In genomic region chr17:46627409-46627808, GRCm38 (mm10) we compare ENCODE assay signal across 8 mouse cellular contexts. TPM values are rescaled to one million over a fixed set of nuclear protein-coding genes. Genes with fewer than 3 reads are reported as not detected.
DNase-seq lines count a peak whose midpoint lies in the region; ATAC-seq and TF ChIP-seq lines count a peak whose summit lies in the region.

No protein-coding gene starts in this region.

- TF ChIP-seq CTCF in hindbrain, postnatal 0 days (IDR thresholded peaks at IDR 0.05; ENCODE audit: low read depth): no peak

- H3K27me3 ChIP-seq in heart, embryonic 10.5 days (ENCODE audit: insufficient read depth, poor library complexity, severe bottlenecking): no peaks in the 10 kb centered on the region
- no peaks in the 10 kb centered on the region for H3K27me3 ChIP-seq in embryonic facial prominence, embryonic 12.5 days
- H3K27me3 ChIP-seq in hindbrain, postnatal 0 days (ENCODE audit: insufficient read depth, low read length): no peaks in the 10 kb centered on the region
- no peaks in the 10 kb centered on the region for H3K27me3 ChIP-seq in midbrain, embryonic 13.5 days

- DNase-seq in heart, embryonic 10.5 days (ENCODE audit: low spot score): no peak
- DNase-seq in heart, postnatal 14 days: no peak
- no peak for DNase-seq in hindbrain, postnatal 0 days (ENCODE audit: low spot score)
- no peak for DNase-seq in layer of hippocampus, postnatal 25 days (ENCODE audit: extremely low spot score in 1 of 2, low spot score in 1 of 2)
- DNase-seq in ovary, postnatal 36 days (ENCODE audit: low spot score): no peak

- peak overlapping the region; percentile 97 for H3K4me3 ChIP-seq in heart, embryonic 10.5 days
- peak overlapping the region; percentile 98 for H3K4me3 ChIP-seq in embryonic facial prominence, embryonic 12.5 days
- peak overlapping the region; percentile 96; the same call in 1 of the 2 replicates for H3K4me3 ChIP-seq in hindbrain, postnatal 0 days (ENCODE audit: low read length)
- peak overlapping the region; percentile 98 for H3K4me3 ChIP-seq in midbrain, embryonic 13.5 days (replicated peaks)

- H3K36me3 ChIP-seq in heart, embryonic 10.5 days: peaks cover 9% of the 10 kb centered on the region; the same call in 1 of the 2 replicates
- peaks cover 16% of the 10 kb centered on the region; the same call in 1 of the 2 replicates for H3K36me3 ChIP-seq in embryonic facial prominence, embryonic 12.5 days
- H3K36me3 ChIP-seq in hindbrain, postnatal 0 days (ENCODE audit: insufficient read depth, low read length): peaks cover 3% of the 10 kb centered on the region; the same call in 1 of the 2 replicates
- peaks cover 21% of the 10 kb centered on the region for H3K36me3 ChIP-seq in midbrain, embryonic 13.5 days

- H3K9ac ChIP-seq in embryonic facial prominence, embryonic 12.5 days: peak overlapping the region; percentile 99
- no peak overlapping the region; the same call in 1 of the 2 replicates for H3K9ac ChIP-seq in hindbrain, postnatal 0 days (replicated peaks; ENCODE audit: low read length)
- H3K9ac ChIP-seq in midbrain, embryonic 13.5 days (replicated peaks): peak overlapping the region; percentile 98

- no peak for ATAC-seq in embryonic facial prominence, embryonic 12.5 days (ENCODE audit: insufficient number of reproducible peaks, insufficient read depth, low FRiP score, low TSS enrichment)
- ATAC-seq in hindbrain, postnatal 0 days: no peak
- ATAC-seq in midbrain, embryonic 13.5 days: no peak
- ATAC-seq in activated CD4-positive, CD25-positive, alpha-beta regulatory T cell, adult 4 months: no peak

- intact Hi-C loops in heart, postnatal 14 days (cut with DNase I): no loop called here

- peak overlapping the region; percentile 62 for H3K4me2 ChIP-seq in embryonic facial prominence, embryonic 12.5 days (replicated peaks)
- peak overlapping the region; percentile 79 for H3K4me2 ChIP-seq in hindbrain, postnatal 0 days (ENCODE audit: low read depth, low read length)
- peak overlapping the region; percentile 82 for H3K4me2 ChIP-seq in midbrain, embryonic 13.5 days (replicated peaks)

- H3K27ac ChIP-seq in heart, embryonic 10.5 days: peak overlapping the region; percentile 96
- no peak overlapping the region for H3K27ac ChIP-seq in embryonic facial prominence, embryonic 12.5 days
- no peak overlapping the region for H3K27ac ChIP-seq in hindbrain, postnatal 0 days
- H3K27ac ChIP-seq in midbrain, embryonic 13.5 days: no peak overlapping the region

- no peaks in the 10 kb centered on the region for H3K9me3 ChIP-seq in heart, embryonic 10.5 days
- no peaks in the 10 kb centered on the region for H3K9me3 ChIP-seq in embryonic facial prominence, embryonic 12.5 days
- H3K9me3 ChIP-seq in hindbrain, postnatal 0 days (ENCODE audit: low read length): no peaks in the 10 kb centered on the region
- H3K9me3 ChIP-seq in midbrain, embryonic 13.5 days: no peaks in the 10 kb centered on the region

- peaks cover 81% of the 10 kb centered on the region for H3K4me1 ChIP-seq in heart, embryonic 10.5 days
- peaks cover 74% of the 10 kb centered on the region for H3K4me1 ChIP-seq in embryonic facial prominence, embryonic 12.5 days
- H3K4me1 ChIP-seq in hindbrain, postnatal 0 days (ENCODE audit: insufficient read depth, low read length): peaks cover 16% of the 10 kb centered on the region
- H3K4me1 ChIP-seq in midbrain, embryonic 13.5 days (replicated peaks): peaks cover 66% of the 10 kb centered on the region

- WGBS in heart, embryonic 10.5 days: 54% methylated on average over 6 of the region's 6 CpGs
- 59% methylated on average over 6 of the region's 6 CpGs for WGBS in embryonic facial prominence, embryonic 12.5 days
- 58% methylated on average over 6 of the region's 6 CpGs for WGBS in hindbrain, postnatal 0 days
- WGBS in midbrain, embryonic 13.5 days: 69% methylated on average over 6 of the region's 6 CpGs

RNA-seq across cellular contexts. Expression of gene Ptk7, which starts 1.9 kb away (rescaled TPM):
- polyA plus RNA-seq in heart, embryonic 10.5 days (2016; fragmentation: Nextera tagmentation; extraction: Ambion mirVana): 65.4 and 67.7 TPM in 2 replicates
- 1 to 10 TPM; 9.1 to 9.2 TPM for total RNA-seq in heart, postnatal 14 days (2021)
- polyA plus RNA-seq in embryonic facial prominence, embryonic 12.5 days (2016; fragmentation: Nextera tagmentation; extraction: Ambion mirVana): 130 and 134 TPM in 2 replicates
- total RNA-seq in hindbrain, postnatal 0 days (2014; rRNA removed): 77.6 and 79.3 TPM in 2 replicates
- polyA plus RNA-seq in hindbrain, postnatal 0 days (2015; fragmentation: Nextera tagmentation; extraction: Ambion mirVana): 24.5 and 25.1 TPM in 2 replicates
- 33.4 and 37.5 TPM in 2 replicates for polyA plus RNA-seq in midbrain, embryonic 13.5 days (2015; fragmentation: Nextera tagmentation; extraction: Ambion mirVana)
- under 1 TPM in 1 of 2 experiments, not detected in 1; 0.22 TPM for polyA plus RNA-seq in activated CD4-positive, CD25-positive, alpha-beta regulatory T cell, adult 4 months (2017; shearing (Covaris generic))
- total RNA-seq in layer of hippocampus, postnatal 25 days (2021): 1 to 10 TPM; 8.9 to 9.4 TPM

RNA-seq across cellular contexts. Expression of gene Klc4, which starts 18.4 kb away (rescaled TPM):
- polyA plus RNA-seq in heart, embryonic 10.5 days (2016; fragmentation: Nextera tagmentation; extraction: Ambion mirVana): 21.1 and 22.5 TPM in 2 replicates
- total RNA-seq in heart, postnatal 14 days (2021): 10 to 100 TPM; 24.5 to 25.3 TPM
- 28.5 and 29.8 TPM in 2 replicates for polyA plus RNA-seq in embryonic facial prominence, embryonic 12.5 days (2016; fragmentation: Nextera tagmentation; extraction: Ambion mirVana)
- 25.1 and 32.1 TPM in 2 replicates for total RNA-seq in hindbrain, postnatal 0 days (2014; rRNA removed)
- 23.0 and 24.0 TPM in 2 replicates for polyA plus RNA-seq in hindbrain, postnatal 0 days (2015; fragmentation: Nextera tagmentation; extraction: Ambion mirVana)
- polyA plus RNA-seq in midbrain, embryonic 13.5 days (2015; fragmentation: Nextera tagmentation; extraction: Ambion mirVana): 49.1 and 54.1 TPM in 2 replicates
- polyA plus RNA-seq in activated CD4-positive, CD25-positive, alpha-beta regulatory T cell, adult 4 months (2017; shearing (Covaris generic)): 10 to 100 TPM in 1 of 2 experiments, 1 to 10 TPM in 1; 5.6 to 11.2 TPM
- total RNA-seq in layer of hippocampus, postnatal 25 days (2021): 10 to 100 TPM; 16.8 to 17.0 TPM

RNA-seq across cellular contexts. Expression of gene Mrpl2, which starts 18.6 kb away (rescaled TPM):
- 131 and 151 TPM in 2 replicates for polyA plus RNA-seq in heart, embryonic 10.5 days (2016; fragmentation: Nextera tagmentation; extraction: Ambion mirVana)
- total RNA-seq in heart, postnatal 14 days (2021): 100 to 1,000 TPM; 106 to 121 TPM
- 98.1 and 102 TPM in 2 replicates for polyA plus RNA-seq in embryonic facial prominence, embryonic 12.5 days (2016; fragmentation: Nextera tagmentation; extraction: Ambion mirVana)
- total RNA-seq in hindbrain, postnatal 0 days (2014; rRNA removed): 55.4 and 67.2 TPM in 2 replicates
- polyA plus RNA-seq in hindbrain, postnatal 0 days (2015; fragmentation: Nextera tagmentation; extraction: Ambion mirVana): 90.2 and 95.5 TPM in 2 replicates
- polyA plus RNA-seq in midbrain, embryonic 13.5 days (2015; fragmentation: Nextera tagmentation; extraction: Ambion mirVana): 75.1 and 89.5 TPM in 2 replicates
- 10 to 100 TPM; 67.3 to 68.4 TPM for polyA plus RNA-seq in activated CD4-positive, CD25-positive, alpha-beta regulatory T cell, adult 4 months (2017; shearing (Covaris generic))
- 10 to 100 TPM; 51.5 to 57.4 TPM for total RNA-seq in layer of hippocampus, postnatal 25 days (2021)

RNA-seq across cellular contexts. Expression of gene Cul7, which starts 22.7 kb away (rescaled TPM):
- polyA plus RNA-seq in heart, embryonic 10.5 days (2016; fragmentation: Nextera tagmentation; extraction: Ambion mirVana): 44.8 and 51.3 TPM in 2 replicates
- 10 to 100 TPM; 30.3 to 37.6 TPM for total RNA-seq in heart, postnatal 14 days (2021)
- 57.3 and 61.1 TPM in 2 replicates for polyA plus RNA-seq in embryonic facial prominence, embryonic 12.5 days (2016; fragmentation: Nextera tagmentation; extraction: Ambion mirVana)
- 92.2 and 108 TPM in 2 replicates for total RNA-seq in hindbrain, postnatal 0 days (2014; rRNA removed)
- 24.9 and 26.8 TPM in 2 replicates for polyA plus RNA-seq in hindbrain, postnatal 0 days (2015; fragmentation: Nextera tagmentation; extraction: Ambion mirVana)
- polyA plus RNA-seq in midbrain, embryonic 13.5 days (2015; fragmentation: Nextera tagmentation; extraction: Ambion mirVana): 41.6 and 46.3 TPM in 2 replicates
- 1 to 10 TPM; 2.8 to 4.1 TPM for polyA plus RNA-seq in activated CD4-positive, CD25-positive, alpha-beta regulatory T cell, adult 4 months (2017; shearing (Covaris generic))
- total RNA-seq in layer of hippocampus, postnatal 25 days (2021): 10 to 100 TPM; 19.7 to 20.9 TPM

RNA-seq across cellular contexts. Expression of gene Rrp36, which starts 46.7 kb away (rescaled TPM):
- 46.3 and 61.0 TPM in 2 replicates for polyA plus RNA-seq in heart, embryonic 10.5 days (2016; fragmentation: Nextera tagmentation; extraction: Ambion mirVana)
- 10 to 100 TPM in 1 of 2 experiments, 1 to 10 TPM in 1; 9.8 to 14.2 TPM for total RNA-seq in heart, postnatal 14 days (2021)
- 62.6 and 67.6 TPM in 2 replicates for polyA plus RNA-seq in embryonic facial prominence, embryonic 12.5 days (2016; fragmentation: Nextera tagmentation; extraction: Ambion mirVana)
- total RNA-seq in hindbrain, postnatal 0 days (2014; rRNA removed): 26.6 and 32.7 TPM in 2 replicates
- polyA plus RNA-seq in hindbrain, postnatal 0 days (2015; fragmentation: Nextera tagmentation; extraction: Ambion mirVana): 56.5 and 59.1 TPM in 2 replicates
- 48.1 and 49.9 TPM in 2 replicates for polyA plus RNA-seq in midbrain, embryonic 13.5 days (2015; fragmentation: Nextera tagmentation; extraction: Ambion mirVana)
- polyA plus RNA-seq in activated CD4-positive, CD25-positive, alpha-beta regulatory T cell, adult 4 months (2017; shearing (Covaris generic)): 10 to 100 TPM; 44.0 to 48.0 TPM
- total RNA-seq in layer of hippocampus, postnatal 25 days (2021): 10 to 100 TPM; 16.3 to 18.1 TPM

Comparison
In these comparisons a context has a peak if more than half of its experiments do, and no peak if none do; other contexts are left out.
1. RNA of gene Ptk7, which starts 1.9 kb away (polyA plus RNA-seq): 130 to 134 TPM in embryonic facial prominence, embryonic 12.5 days, 65.4 to 67.7 TPM in heart, embryonic 10.5 days, 33.4 to 37.5 TPM in midbrain, embryonic 13.5 days and 24.5 to 25.1 TPM in hindbrain, postnatal 0 days; 0.22 TPM in activated CD4-positive, CD25-positive, alpha-beta regulatory T cell, adult 4 months; every median in the first group is over 10 times any median in the second.
2. Peak in every context shown above with its lines, with median percentiles within 50 percentile points of each other: H3K4me3 ChIP-seq and H3K4me2 ChIP-seq.